Mouse (Mus musculus) bone marrow, adult 2 months (tissue): Measurements from ENCODE around the gene Zbtb40. TPM values are rescaled to one million over a fixed set of nuclear protein-coding genes. Genes with fewer than 3 reads are reported as not detected.

Experiments
- H3K27ac ChIP-seq: fragments of 200-500 bp; 2 replicates; pipeline ENCODE4 v1.5.1; 2012; ENCODE audit warnings: low read depth, mild to moderate bottlenecking, control low read depth, inconsistent platforms, low read length; ENCODE audit not compliant: control insufficient read depth, poor library complexity, insufficient read depth
- H3K4me1 ChIP-seq: fragments of 200-500 bp; 2 replicates; pipeline ENCODE4 v1.6.1; 2011; ENCODE audit warnings: low read length; ENCODE audit not compliant: control insufficient read depth, insufficient read depth
- H3K4me3 ChIP-seq: fragments of 200-500 bp; replicated peaks from 2 replicates; pipeline ENCODE3; 2011; ENCODE audit warnings: mild to moderate bottlenecking, low read depth, low read length, control low read depth; ENCODE audit not compliant: control insufficient read depth
- CTCF ChIP-seq: fragments of 200-500 bp; IDR thresholded peaks from 2 replicates; pipeline ENCODE4 v1.5.1; 2011; ENCODE audit warnings: low read length, control low read depth; ENCODE audit not compliant: control insufficient read depth, insufficient read depth
- POLR2A ChIP-seq: fragments of 200-500 bp; IDR thresholded peaks from 2 replicates; pipeline ENCODE4 v1.6.1; 2011; ENCODE audit warnings: low read depth, mild to moderate bottlenecking, control low read depth, low read length, borderline replicate concordance; ENCODE audit not compliant: control insufficient read depth
- WGBS: fragments of 180-500 bp; shearing (Covaris S2); methylation state at CpG from one replicate; pipeline ENCODE4 v1.1.7; 2018; 5-methylcytosine and 5-hydroxymethylcytosine counted together
- polyA plus RNA-seq: library from polyadenylated mRNA; stranded (reverse); fragments of >200 nt; gene quantifications from 2 replicates; pipeline ENCODE4 v1.2.4, GENCODE M21; 2011; ENCODE audit warnings: low replicate concordance; ENCODE audit not compliant: missing spikeins, insufficient read depth, insufficient read length

Zbtb40 gene
- polyA plus RNA-seq, 1 experiment, result 6.1 TPM

GRCm38 (mm10) chr4:136964990-136965421 lies 83.6 kb downstream of the Zbtb40 start:
- WGBS, result 26% methylated on average over 15 of the region's 15 CpGs

DNA sequence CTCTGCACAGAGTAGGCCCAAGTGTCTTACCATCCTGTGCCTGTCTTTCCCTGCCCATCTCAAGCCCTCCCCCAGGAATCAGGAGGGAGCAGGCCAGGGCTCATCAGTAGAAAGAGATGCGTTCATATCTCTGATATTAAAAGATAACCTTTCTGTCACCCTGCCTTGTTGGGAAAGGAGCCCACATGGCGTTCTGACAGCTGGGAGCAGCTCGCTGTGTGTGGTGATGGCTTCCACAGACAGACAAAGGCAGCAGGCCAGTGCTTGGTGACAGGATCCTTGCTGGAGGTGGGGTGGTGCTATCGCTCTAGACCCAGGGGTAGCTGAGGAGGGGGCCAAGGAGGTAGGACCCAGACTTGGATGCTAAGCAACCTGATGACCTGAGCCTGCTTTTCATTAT lies 86.2 kb downstream of the Zbtb40 start:
- H3K4me1 ChIP-seq, result no peaks in the 10 kb centered on the region
- WGBS, result 74% methylated on average over 4 of the region's 4 CpGs
- H3K27ac ChIP-seq, result no peak overlapping the region
- TF ChIP-seq CTCF (no peak), POLR2A (no peak)
- no peak overlapping the region for H3K4me3 ChIP-seq

More at GRCm38 (mm10) chr4:136964990-136965421, 83.6 kb downstream of the Zbtb40 start:
- Histone ChIP-seq H3K27ac (no peak overlapping the region), H3K4me1 (no peaks in the 10 kb centered on the region), H3K4me3 (no peak overlapping the region)
- no peak for TF ChIP-seq CTCF
- TF ChIP-seq POLR2A, result no peak

DNA sequence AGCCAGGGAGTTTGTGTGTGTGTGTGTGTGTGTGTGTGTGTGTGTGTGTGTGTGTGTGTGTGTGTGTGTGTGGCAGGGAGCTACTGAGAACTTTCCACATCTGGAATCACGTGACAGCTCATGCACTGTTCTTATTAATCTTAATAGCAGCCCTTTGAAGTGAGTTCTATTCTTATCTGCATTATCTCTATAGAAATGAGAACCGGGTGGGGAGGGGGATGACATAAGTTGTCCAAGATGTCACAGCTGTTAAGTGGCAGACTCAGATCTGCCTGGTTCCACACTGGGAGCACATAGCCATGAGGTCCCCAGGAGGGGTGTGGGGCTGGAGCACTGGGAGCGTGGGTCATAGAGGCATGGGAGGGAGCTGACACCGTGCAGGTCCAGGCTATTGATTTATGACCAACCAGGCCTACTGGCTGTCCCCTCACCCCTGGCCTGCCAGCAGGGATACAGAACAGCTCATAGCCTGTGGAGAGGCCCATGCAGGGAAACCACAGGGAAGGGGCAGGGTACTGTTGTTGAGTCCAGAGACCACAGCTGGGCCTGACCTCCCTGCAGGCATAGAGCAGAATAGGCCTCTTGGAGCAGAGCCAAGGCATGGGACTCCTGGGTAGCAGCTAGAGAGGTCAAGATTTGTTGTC lies 86.8 kb downstream of the Zbtb40 start:
- Histone ChIP-seq H3K4me3 (no peak overlapping the region), H3K4me1 (no peaks in the 10 kb centered on the region), H3K27ac (no peak overlapping the region)
- no peak for TF ChIP-seq POLR2A
- TF ChIP-seq CTCF, result no peak
- 32% methylated on average over 4 of the region's 4 CpGs for WGBS

DNA sequence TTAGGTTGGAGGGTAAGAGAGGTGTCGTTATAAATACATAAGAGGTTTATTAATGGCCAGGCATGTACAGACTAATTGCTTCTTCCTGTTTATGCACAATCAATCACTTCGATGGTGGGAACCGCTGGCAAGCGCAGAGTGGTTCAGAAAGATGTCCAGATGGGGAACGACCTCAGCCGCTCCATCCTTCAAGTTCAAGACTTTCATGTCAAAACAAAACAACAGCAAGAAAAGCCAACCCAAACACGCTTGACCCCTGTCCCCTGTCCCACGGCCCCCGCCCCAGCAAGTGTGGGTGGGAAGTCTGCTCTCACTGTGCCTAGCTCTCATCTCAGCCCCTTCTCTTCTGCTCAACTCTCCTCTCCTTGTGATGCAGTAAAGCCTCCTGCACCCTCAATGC lies 88.0 kb downstream of the Zbtb40 start:
- TF ChIP-seq POLR2A (no peak), CTCF (no peak)
- Histone ChIP-seq H3K4me3 (no peak overlapping the region), H3K27ac (no peak overlapping the region), H3K4me1 (no peaks in the 10 kb centered on the region)
- WGBS, result 64% methylated on average over 9 of the region's 9 CpGs

GRCm38 (mm10) chr4:136960068-136960467 lies 88.5 kb downstream of the Zbtb40 start:
- Histone ChIP-seq H3K4me1 (no peaks in the 10 kb centered on the region), H3K4me3 (no peak overlapping the region), H3K27ac (no peak overlapping the region)
- TF ChIP-seq POLR2A (no peak), CTCF (no peak)
- WGBS, result 42% methylated on average over 3 of the region's 3 CpGs

DNA sequence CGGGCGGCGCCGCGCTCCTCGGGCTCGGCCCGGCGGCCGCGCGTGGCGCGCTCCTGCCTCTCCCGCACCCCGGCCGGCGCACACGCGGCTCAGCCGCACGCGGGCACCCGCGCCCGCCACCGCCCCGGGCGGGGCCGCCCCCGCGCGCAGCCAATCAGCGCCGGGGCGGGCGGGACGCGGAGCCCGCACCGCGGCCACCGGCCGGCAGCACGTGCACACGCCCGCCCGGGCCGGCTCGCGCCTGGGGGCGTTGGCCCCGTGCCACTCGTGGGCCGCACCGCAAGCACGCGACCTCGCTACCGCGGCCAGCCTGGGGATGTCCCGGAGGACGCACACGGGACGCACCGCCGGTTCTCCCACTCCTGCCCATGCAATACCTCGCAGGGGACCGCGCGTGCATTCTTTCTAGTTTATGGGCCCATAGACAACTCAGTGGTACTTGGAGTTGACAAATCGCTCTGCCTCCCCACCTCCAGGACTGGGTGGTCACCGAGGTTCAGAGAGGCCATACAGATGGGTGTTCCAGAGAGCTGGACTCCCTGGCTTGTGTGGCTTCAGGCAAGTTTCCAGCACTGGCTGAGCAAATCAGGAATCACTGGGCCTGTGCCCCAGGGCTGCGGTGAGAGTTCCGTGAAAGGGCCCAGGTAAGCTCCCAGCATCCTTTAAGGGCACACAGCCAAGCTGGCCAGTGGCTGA lies 91.7 kb downstream of the Zbtb40 start, which contains the start of gene Epha8:
TSS of gene Epha8 (minus strand) at position 66 of the 696 bp plus-strand sequence.
- Histone ChIP-seq H3K4me1 (no peaks in the 10 kb centered on the region), H3K27ac (no peak within 1 kb of the TSS), H3K4me3 (no peak within 1 kb of the TSS)
- 5% methylated on average over 73 of the region's 75 CpGs for WGBS
- TF ChIP-seq POLR2A (no peak), CTCF (no peak)

DNA sequence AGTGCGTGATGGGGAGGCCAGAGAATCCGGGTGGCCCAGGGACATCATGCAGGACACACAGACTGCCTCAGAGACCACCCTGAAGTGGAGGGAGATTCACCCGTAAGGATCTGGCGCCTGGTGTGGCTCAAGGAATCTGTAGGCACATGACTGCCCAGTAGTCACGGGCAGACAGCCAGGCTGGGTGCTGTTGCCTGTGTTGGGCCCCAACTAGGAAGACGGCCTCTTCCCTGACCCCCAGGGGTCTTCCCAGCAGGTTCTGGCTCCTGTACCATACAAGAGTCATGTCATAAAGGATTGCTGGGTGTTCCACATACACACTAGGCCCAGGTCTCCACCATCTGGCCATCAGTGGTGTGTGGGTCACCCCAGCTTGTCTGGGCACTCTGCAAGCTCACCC lies 94.0 kb downstream of the Zbtb40 start:
- 66% methylated on average over 6 of the region's 6 CpGs for WGBS

GRCm38 (mm10) chr4:136949266-136949989 lies 99.2 kb downstream of the Zbtb40 start:
- 49% methylated on average over 10 of the region's 10 CpGs for WGBS
- TF ChIP-seq CTCF, result no peak
- no peak for TF ChIP-seq POLR2A
- H3K27ac ChIP-seq, result no peak overlapping the region; the same call in 1 of the 2 replicates
- H3K4me3 ChIP-seq, result no peak overlapping the region
- H3K4me1 ChIP-seq, result no peaks in the 10 kb centered on the region

More for the DNA sequence above, 94.0 kb downstream of the Zbtb40 start:
- Histone ChIP-seq H3K4me3 (no peak overlapping the region), H3K4me1 (no peaks in the 10 kb centered on the region), H3K27ac (no peak overlapping the region)
- TF ChIP-seq CTCF, result no peak
- no peak for TF ChIP-seq POLR2A

DNA sequence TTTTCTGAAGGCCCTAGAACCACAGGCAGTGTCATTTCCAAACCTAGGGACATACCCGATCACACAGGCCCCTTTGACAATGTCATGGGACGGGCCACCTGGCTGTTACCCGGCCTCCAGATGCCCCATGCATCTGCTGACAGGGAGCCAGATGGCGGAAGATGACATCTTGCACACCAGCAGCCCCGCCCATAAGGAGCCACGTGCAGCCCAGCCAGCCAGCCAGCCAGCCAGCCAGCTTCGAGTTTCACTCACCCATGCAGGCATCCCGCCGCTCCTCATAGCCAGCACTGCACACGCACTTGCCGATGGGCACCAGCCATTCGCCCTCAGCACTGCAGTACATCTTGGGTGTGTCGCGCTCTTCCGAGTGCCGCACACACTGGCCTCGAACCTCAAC lies 103.2 kb downstream of the Zbtb40 start:
- H3K27ac ChIP-seq, result no peak overlapping the region
- TF ChIP-seq POLR2A, result no peak
- no peak for TF ChIP-seq CTCF
- 70% methylated on average over 17 of the region's 17 CpGs for WGBS
- no peak overlapping the region for H3K4me3 ChIP-seq
- H3K4me1 ChIP-seq, result no peaks in the 10 kb centered on the region
